Comparison of ENCODE assay signal across 12 mouse cellular contexts in genomic region chr11:32542181-32542580, GRCm38 (mm10). TPM values are rescaled to one million over a fixed set of nuclear protein-coding genes. Genes with fewer than 3 reads are reported as not detected.
DNase-seq lines count a peak whose midpoint lies in the region; ATAC-seq and TF ChIP-seq lines count a peak whose summit lies in the region.
"Had no signal": no experiment of that assay in that cellular context is flagged by ENCODE, and none has a peak within 500 bp of the region (broad histone marks: within the 10 kb centered on the region; RNA-seq: fewer than 3 reads in every experiment).

No protein-coding gene starts in this region.

- H3K36me3 ChIP-seq in kidney, embryonic 14.5 days (ENCODE audit: control insufficient read depth, insufficient read depth, low read length) = no peaks in the 10 kb centered on the region
- peaks cover 0 to 32% of the 10 kb centered on the region in 2 experiments; a peak in 2 of 4 replicates for H3K36me3 ChIP-seq in MEL (ENCODE audit: control insufficient read depth in 1 of 2, insufficient read depth in 2 of 2, low read length in 2 of 2)
- H3K36me3 ChIP-seq in heart, embryonic 15.5 days = no peaks in the 10 kb centered on the region
- no peaks in the 10 kb centered on the region; the same call in 1 of the 2 replicates for H3K36me3 ChIP-seq in macrophage (ENCODE audit: inconsistent target)
- H3K36me3 ChIP-seq: neural tube, embryonic 13.5 days had no signal

- H3K79me2 ChIP-seq in MEL (ENCODE audit: control insufficient read depth, insufficient read depth, low read length, poor library complexity) (no peaks in the 10 kb centered on the region; the same call in 1 of the 2 replicates), macrophage (ENCODE audit: inconsistent target) (peaks cover 91% of the 10 kb centered on the region)

- no peak overlapping the region for H3K4me3 ChIP-seq in kidney, embryonic 14.5 days (ENCODE audit: low read length)
- H3K4me3 ChIP-seq in MEL (ENCODE audit: control insufficient read depth in 1 of 2, insufficient read depth in 1 of 2, low read depth in 2 of 2, low read length in 2 of 2) (peak overlapping the region in 1 of 2 experiments; percentile 27; a peak in 1 of 4 replicates), macrophage (ENCODE audit: inconsistent target) (no peak overlapping the region)
- no peak overlapping the region for H3K4me3 ChIP-seq in heart, embryonic 15.5 days
- H3K4me3 ChIP-seq: neural tube, embryonic 13.5 days had no signal

- H3K27ac ChIP-seq in kidney, embryonic 14.5 days (ENCODE audit: low read depth, low read length) = peak overlapping the region; percentile 47; the same call in 1 of the 2 replicates
- peak overlapping the region; percentile 96 for H3K27ac ChIP-seq in MEL (ENCODE audit: control insufficient read depth, low read depth, low read length)
- H3K27ac ChIP-seq in heart, embryonic 15.5 days = 0 out of 2 replicates have a peak overlapping the region, but pooled peaks have one; percentile 36
- H3K27ac ChIP-seq in macrophage = peak overlapping the region; percentile 94
- H3K27ac ChIP-seq: neural tube, embryonic 13.5 days had no signal

- no peak for DNase-seq in kidney, postnatal 4 days
- peak; percentile 23 for DNase-seq in MEL (ENCODE audit: low read depth, low spot score)
- DNase-seq in urinary bladder, postnatal 4 days (ENCODE audit: low spot score in 2 of 2) = no peak
- DNase-seq in frontal cortex, postnatal 36 days (ENCODE audit: low spot score in 2 of 2) = no peak
- no peak for DNase-seq in MN1 (ENCODE audit: low spot score)
- DNase-seq: kidney, adult 8-10 months; right cerebral cortex, postnatal 25 days had no signal

- H3K4me1 ChIP-seq in kidney, embryonic 14.5 days (ENCODE audit: control insufficient read depth, insufficient read depth, low read length) = peaks cover 40% of the 10 kb centered on the region
- peaks cover 19 to 41% of the 10 kb centered on the region in 2 experiments for H3K4me1 ChIP-seq in MEL (ENCODE audit: control insufficient read depth in 1 of 2, insufficient read depth in 2 of 2, low read length in 2 of 2)
- H3K4me1 ChIP-seq in heart, embryonic 15.5 days (replicated peaks) = peaks cover 43% of the 10 kb centered on the region

- TF ChIP-seq EP300 in MEL (IDR thresholded peaks at IDR 0.05; ENCODE audit: low read depth in 1 of 2, low read length in 2 of 2) = no peak

- ATAC-seq in kidney, embryonic 14.5 days (ENCODE audit: low FRiP score, low TSS enrichment) = no peak
- no peak for ATAC-seq in heart, embryonic 15.5 days (replicated peaks; ENCODE audit: insufficient number of reproducible peaks, insufficient read depth, low FRiP score, low read depth)
- ATAC-seq: Patski had no signal

- no peaks in the 10 kb centered on the region for H3K27me3 ChIP-seq in kidney, embryonic 14.5 days (ENCODE audit: control insufficient read depth, insufficient read depth, low read length)
- no peaks in the 10 kb centered on the region for H3K27me3 ChIP-seq in MEL (ENCODE audit: control insufficient read depth in 1 of 2, insufficient read depth in 2 of 2, low read length in 2 of 2)
- H3K27me3 ChIP-seq in heart, embryonic 15.5 days = no peaks in the 10 kb centered on the region
- H3K27me3 ChIP-seq: neural tube, embryonic 13.5 days; Patski had no signal

- no peak overlapping the region for H3K4me2 ChIP-seq in kidney, embryonic 14.5 days (replicated peaks; ENCODE audit: low read depth, low read length)
- H3K4me2 ChIP-seq in heart, embryonic 15.5 days = no peak overlapping the region
- H3K4me2 ChIP-seq: neural tube, embryonic 13.5 days had no signal

- no peaks in the 10 kb centered on the region for H3K9me3 ChIP-seq in kidney, embryonic 14.5 days (ENCODE audit: control insufficient read depth, low read length)
- no peaks in the 10 kb centered on the region for H3K9me3 ChIP-seq in MEL (replicated peaks; ENCODE audit: insufficient read depth, low read length)
- H3K9me3 ChIP-seq in heart, embryonic 15.5 days (replicated peaks) = no peaks in the 10 kb centered on the region
- H3K9me3 ChIP-seq: neural tube, embryonic 13.5 days had no signal

- no peak for TF ChIP-seq RAD21 in MEL (IDR thresholded peaks at IDR 0.05; ENCODE audit: low read depth, low read length)

- TF ChIP-seq POLR2A in MEL (IDR thresholded peaks at IDR 0.05; ENCODE audit: control insufficient read depth in 1 of 2, insufficient read depth in 1 of 2, low read depth in 1 of 2, low read length in 2 of 2, poor library complexity in 1 of 2) = no peak

- TF ChIP-seq CTCF in MEL (IDR thresholded peaks at IDR 0.05 in 2 of 3, conservative IDR thresholded peaks at IDR 0.05 in 1 of 3; ENCODE audit: control insufficient read depth in 1 of 3, insufficient read depth in 1 of 3, low read depth in 2 of 3, low read length in 3 of 3, poor library complexity in 1 of 3, severe bottlenecking in 1 of 3) = no peak

- no peak overlapping the region for H3K9ac ChIP-seq in kidney, embryonic 14.5 days (ENCODE audit: low read depth, low read length)
- H3K9ac ChIP-seq in MEL (ENCODE audit: control insufficient read depth, low read depth, low read length, poor library complexity, severe bottlenecking) = peak overlapping the region; percentile 65
- H3K9ac ChIP-seq in heart, embryonic 15.5 days = no peak overlapping the region
- H3K9ac ChIP-seq: neural tube, embryonic 13.5 days had no signal

- 91% methylated on average over 4 of the region's 4 CpGs for WGBS in kidney, embryonic 14.5 days
- WGBS in heart, embryonic 15.5 days = 94% methylated on average over 4 of the region's 4 CpGs
- WGBS in macrophage (ENCODE audit: missing documents) = 44% methylated on average over 4 of the region's 4 CpGs

TF ChIP-seq in MEL, 35 proteins besides CTCF, POLR2A, EP300 and RAD21:
- TF ChIP-seq MAZ (IDR thresholded peaks at IDR 0.05; ENCODE audit: low read depth, low read length) = no peak
- TF ChIP-seq RCOR1 (IDR thresholded peaks at IDR 0.05; ENCODE audit: low read depth, low read length) = no peak
- TF ChIP-seq MYB (IDR thresholded peaks at IDR 0.05; ENCODE audit: low read depth, low read length) = no peak

RNA-seq across cellular contexts. Expression of gene Stk10, which starts 9.1 kb away (rescaled TPM):
- 3.5 TPM in 2 replicates for polyA plus RNA-seq in kidney, embryonic 14.5 days (2014; fragmentation: Nextera tagmentation; extraction: Ambion mirVana)
- total RNA-seq in MEL (2012; rRNA removed) = 10.8 and 11.4 TPM in 2 replicates
- polyA plus RNA-seq in MEL (2012; ENCODE audit: insufficient read depth in 1 of 2, insufficient read length in 2 of 2, low read depth in 1 of 2, low replicate concordance in 2 of 2, missing spikeins in 1 of 2) (10 to 100 TPM in 1 of 2 experiments, not detected in 1; 14.4 TPM), macrophage (2018) (15.5 to 19.3 TPM (median 18.5 TPM) in 3 replicates)
- 2.5 and 4.1 TPM in 2 replicates for polyA plus RNA-seq in heart, embryonic 15.5 days (2015; fragmentation: Nextera tagmentation; extraction: Ambion mirVana)
- total RNA-seq in macrophage (2018; cell fraction: chromatin; rRNA removed) = 100 to 1,000 TPM in 1 of 26 experiments, 10 to 100 TPM in 24, 1 to 10 TPM in 1; 6.6 to 115 (median 23.7) TPM
- total RNA-seq in macrophage (2018; cell fraction: cytosol; rRNA removed) = 10 to 100 TPM in 24 of 26 experiments, 1 to 10 TPM in 2; 9.2 to 19.3 (median 16.1) TPM
- total RNA-seq in macrophage (2018; cell fraction: nucleus; rRNA removed) = 10 to 100 TPM in 25 of 26 experiments, 1 to 10 TPM in 1; 9.8 to 41.0 (median 20.4) TPM

RNA-seq across cellular contexts. Expression of gene Efcab9, which starts 10.3 kb away (rescaled TPM):
- polyA plus RNA-seq in kidney, embryonic 14.5 days (2014; fragmentation: Nextera tagmentation; extraction: Ambion mirVana) = 0.43 and 0.46 TPM in 2 replicates
- 0.77 and 0.82 TPM in 2 replicates for total RNA-seq in MEL (2012; rRNA removed)
- polyA plus RNA-seq in MEL (2012; ENCODE audit: insufficient read depth in 1 of 2, insufficient read length in 2 of 2, low read depth in 1 of 2, low replicate concordance in 2 of 2, missing spikeins in 1 of 2) (1 to 10 TPM in 1 of 2 experiments, not detected in 1; 1.3 TPM), macrophage (2018) (not detected in 3 replicates)
- 0.19 and 0.61 TPM in 2 replicates for polyA plus RNA-seq in heart, embryonic 15.5 days (2015; fragmentation: Nextera tagmentation; extraction: Ambion mirVana)
- total RNA-seq in macrophage (2018; cell fraction: chromatin; rRNA removed) = not detected
- under 1 TPM in 5 of 26 experiments, not detected in 21; 0.22 to 0.54 (median 0.29) TPM for total RNA-seq in macrophage (2018; cell fraction: cytosol; rRNA removed)
- 1 to 10 TPM in 1 of 26 experiments, not detected in 25; 1.3 TPM for total RNA-seq in macrophage (2018; cell fraction: nucleus; rRNA removed)

Comparison
In these comparisons a context has a peak if more than half of its experiments do, and no peak if none do; other contexts are left out.
1. H3K27ac ChIP-seq: peak in every context shown above with its lines; median percentile 96 in MEL; 94 in macrophage; 47 in kidney, embryonic 14.5 days; 36 in heart, embryonic 15.5 days.